Mouse (Mus musculus): ENCODE measurements at regions not wholly inside any gene's neighbourhood (a gene's known extent, or its start where the extent isn't known, plus 50 kb on each side); places are given as distances from the start of the nearest gene placed in this dataset.

DNA sequence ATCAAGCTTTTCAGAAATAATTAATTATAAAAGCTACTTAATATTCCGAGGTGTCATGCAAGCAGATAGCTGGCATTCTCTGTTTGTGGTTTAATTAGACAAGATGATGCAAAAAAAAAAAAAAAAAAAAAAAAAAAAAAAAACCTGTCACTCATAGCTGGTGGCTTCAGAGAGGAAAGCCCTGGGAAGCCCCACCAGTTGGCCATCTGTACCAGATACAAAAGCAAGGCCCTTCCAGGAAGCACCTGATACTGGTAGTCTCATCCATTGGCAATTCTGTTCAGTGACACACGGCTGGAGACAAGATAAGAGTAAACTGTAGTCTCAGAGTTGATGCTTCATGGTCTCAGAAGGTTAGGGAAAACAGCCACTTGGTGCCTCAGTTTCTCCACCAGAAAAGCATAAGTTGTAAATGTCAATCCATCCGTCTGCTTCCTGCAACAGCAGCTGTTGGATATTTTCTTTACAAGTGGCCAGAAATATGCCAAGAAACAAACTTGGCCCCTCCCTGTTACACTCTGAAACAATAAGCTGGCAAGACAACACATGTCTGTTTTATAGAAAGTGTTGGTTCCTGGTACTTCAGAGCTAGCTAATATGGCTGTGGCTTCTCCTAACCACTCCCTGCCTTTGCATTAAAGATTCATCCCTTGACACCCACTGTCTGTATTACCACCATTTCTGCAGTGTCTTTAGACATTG is 59.0 kb upstream of the Rasgef1b start:
- TF ChIP-seq FLI1 (IDR thresholded peaks at IDR 0.05; ENCODE audit: low read length), result no peak
- no peak for TF ChIP-seq GATA1 (IDR thresholded peaks at IDR 0.05; ENCODE audit: borderline replicate concordance, low read length)

Measured in megakaryocyte, embryonic 14.5 days (primary cell).